Mouse (Mus musculus): Measurements from ENCODE around the gene Gjb3.

DNA sequence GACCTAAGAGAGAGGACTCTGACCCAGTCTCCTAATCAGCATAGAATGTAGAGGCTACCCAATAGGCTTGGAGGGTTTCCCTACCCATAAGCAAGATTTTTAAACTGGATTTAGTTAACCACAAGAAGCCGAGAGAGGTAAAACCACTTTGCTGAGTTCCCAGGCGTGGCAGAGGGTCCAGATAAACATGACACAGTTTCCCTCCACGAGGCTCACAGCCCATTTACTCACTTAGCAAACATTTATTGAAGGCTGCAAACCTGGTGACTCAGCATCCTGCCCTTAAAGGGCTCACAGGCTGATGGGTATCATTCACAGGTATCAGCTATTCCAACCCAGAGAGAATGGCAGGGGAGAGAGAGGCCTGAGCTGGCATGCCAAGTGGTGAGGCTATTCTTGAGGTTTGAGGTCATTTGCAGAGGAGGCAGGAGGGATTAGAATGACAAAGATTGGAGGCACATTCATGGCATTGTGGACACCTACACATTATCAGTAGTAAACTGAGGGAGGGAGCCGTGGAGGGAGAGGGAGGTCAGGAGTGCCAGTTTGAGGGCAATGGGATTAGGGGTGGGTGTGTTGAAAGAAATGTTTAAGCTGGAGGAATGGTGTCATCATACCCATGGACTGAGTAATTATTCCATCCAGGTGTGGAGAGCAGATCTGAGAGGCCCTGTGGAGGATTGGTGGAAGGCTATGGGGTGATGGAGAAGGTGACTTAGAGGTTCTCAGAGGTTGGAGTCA lies 19.1 kb upstream of the Gjb3 start:
- TF ChIP-seq CTCF (IDR thresholded peaks at IDR 0.05; ENCODE audit: low read depth, low read length), result no peak
- TF ChIP-seq EP300 (IDR thresholded peaks at IDR 0.05; ENCODE audit: insufficient read depth, low read depth, low read length), result no peak

Measured in ES-Bruce4 (cell line).